Comparison of ENCODE assay signal across 10 mouse cellular contexts in the genomic region with DNA sequence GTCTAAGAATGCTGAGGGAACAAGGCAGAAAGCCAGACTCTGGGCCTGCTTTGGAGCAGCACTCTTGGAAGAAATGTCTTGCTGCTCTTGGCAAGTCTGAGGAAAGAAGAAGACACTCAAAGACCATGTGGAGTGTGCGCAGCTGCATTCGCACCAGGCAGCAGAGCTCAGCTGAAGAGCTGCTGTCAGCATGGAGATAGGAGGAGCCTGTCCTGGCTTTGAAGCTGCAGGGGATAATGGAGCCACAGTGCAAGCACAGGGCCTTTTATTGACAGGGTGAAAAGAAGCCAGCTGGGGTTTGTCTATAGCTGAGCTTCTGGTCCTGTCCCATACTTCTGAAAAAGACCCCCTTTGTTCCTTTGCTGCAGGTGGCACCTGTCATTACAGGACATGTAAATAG.
DNase-seq lines count a peak whose midpoint lies in the region; ATAC-seq and TF ChIP-seq lines count a peak whose summit lies in the region.
"Had no signal": no experiment of that assay in that cellular context is flagged by ENCODE, and none has a peak within 500 bp of the region (broad histone marks: within the 10 kb centered on the region; RNA-seq: fewer than 3 reads in every experiment).

No protein-coding gene starts in this region.

- H3K4me3 ChIP-seq in forebrain, embryonic 12.5 days (replicated peaks), result no peak overlapping the region
- H3K4me3 ChIP-seq in layer of hippocampus, adult 2 months, result no peak overlapping the region
- H3K4me3 ChIP-seq in neural tube, embryonic 15.5 days (replicated peaks), result no peak overlapping the region

- no peaks in the 10 kb centered on the region for H3K9me3 ChIP-seq in forebrain, embryonic 12.5 days
- H3K9me3 ChIP-seq in neural tube, embryonic 15.5 days (replicated peaks), result no peaks in the 10 kb centered on the region

- H3K9ac ChIP-seq in forebrain, embryonic 12.5 days, result no peak overlapping the region
- no peak overlapping the region for H3K9ac ChIP-seq in neural tube, embryonic 15.5 days (replicated peaks)

- ATAC-seq in forebrain, embryonic 12.5 days (ENCODE audit: low FRiP score), result peak; percentile 93
- peak; percentile 72 for ATAC-seq in neural tube, embryonic 15.5 days (ENCODE audit: low FRiP score)
- ATAC-seq: Patski had no signal

- H3K36me3 ChIP-seq in forebrain, embryonic 12.5 days (replicated peaks), result no peaks in the 10 kb centered on the region
- H3K36me3 ChIP-seq in neural tube, embryonic 15.5 days, result no peaks in the 10 kb centered on the region

- H3K4me2 ChIP-seq in forebrain, embryonic 12.5 days, result no peak overlapping the region
- no peak overlapping the region for H3K4me2 ChIP-seq in neural tube, embryonic 15.5 days

- H3K27ac ChIP-seq in forebrain, embryonic 12.5 days, result peak overlapping the region; percentile 77
- H3K27ac ChIP-seq in layer of hippocampus, adult 2 months, result peak overlapping the region; percentile 48; the same call in 1 of the 2 replicates
- no peak overlapping the region for H3K27ac ChIP-seq in neural tube, embryonic 15.5 days (replicated peaks)

- peak; percentile 8 to 27 for DNase-seq in layer of hippocampus, adult 18-20 months (ENCODE audit: low spot score in 2 of 2)
- no peak for DNase-seq in layer of hippocampus, postnatal 25 days (ENCODE audit: extremely low spot score in 1 of 2, low spot score in 1 of 2)
- DNase-seq in layer of hippocampus, adult 2 months (ENCODE audit: low spot score in 2 of 2), result peak; percentile 12 to 50
- DNase-seq in urinary bladder, postnatal 4 days (ENCODE audit: low spot score in 2 of 2), result no peak
- DNase-seq in lung, postnatal 10 days, result no peak
- DNase-seq in cerebellum, adult 9-10 months, result no peak
- DNase-seq: lung, postnatal 14 days had no signal

- no peaks in the 10 kb centered on the region for H3K27me3 ChIP-seq in forebrain, embryonic 12.5 days
- no peaks in the 10 kb centered on the region for H3K27me3 ChIP-seq in neural tube, embryonic 15.5 days (replicated peaks)
- H3K27me3 ChIP-seq: Patski had no signal

- TF ChIP-seq CTCF in layer of hippocampus, adult 2 months (conservative IDR thresholded peaks at IDR 0.05), result no peak

- H3K4me1 ChIP-seq in forebrain, embryonic 12.5 days, result peaks cover 21% of the 10 kb centered on the region
- 0 out of 2 replicates have a peak, but pooled peaks cover 3% of the 10 kb centered on the region for H3K4me1 ChIP-seq in neural tube, embryonic 15.5 days

- 11% methylated on average over 2 of the region's 2 CpGs for WGBS in forebrain, embryonic 12.5 days
- 9% methylated on average over 2 of the region's 2 CpGs for whole genome bisulfite sequencing in neural tube, embryonic 15.5 days

Comparison
In these comparisons a context has a peak if more than half of its experiments do, and no peak if none do; other contexts are left out.
1. DNase-seq: peak in layer of hippocampus, adult 18-20 months (2 of 2) and layer of hippocampus, adult 2 months (2 of 2); none in layer of hippocampus, postnatal 25 days (0 of 2), urinary bladder, postnatal 4 days (0 of 2), lung, postnatal 10 days (single experiment) and cerebellum, adult 9-10 months (single experiment).